Mouse (Mus musculus): ENCODE results near the gene Tnik. TPM values are rescaled to one million over a fixed set of nuclear protein-coding genes. Genes with fewer than 3 reads are reported as not detected.

Gene Tnik
- polyA plus RNA-seq, 1 experiment from 2014 or later: 13.8 TPM

GRCm38 (mm10) chr3:28529548-28529947, 266.5 kb downstream of the Tnik start:
- no peak for ATAC-seq (ENCODE audit: insufficient number of reproducible peaks, insufficient read depth, low FRiP score, low TSS enrichment, low read depth)
- no peaks in the 10 kb centered on the region for H3K36me3 ChIP-seq
- no peak overlapping the region for H3K4me3 ChIP-seq
- WGBS: 88% methylated on average over 4 of the region's 4 CpGs
- no peaks in the 10 kb centered on the region for H3K9me3 ChIP-seq
- H3K27me3 ChIP-seq: no peaks in the 10 kb centered on the region
- no peaks in the 10 kb centered on the region for H3K4me1 ChIP-seq
- no peak overlapping the region for H3K9ac ChIP-seq
- no peak overlapping the region for H3K27ac ChIP-seq
- H3K4me2 ChIP-seq: no peak overlapping the region

GRCm38 (mm10) chr3:28531294-28531956, 268.4 kb downstream of the Tnik start:
- H3K4me3 ChIP-seq: peak overlapping the region; percentile 24; the same call in 1 of the 2 replicates
- no peaks in the 10 kb centered on the region for H3K36me3 ChIP-seq
- H3K27me3 ChIP-seq: no peaks in the 10 kb centered on the region
- ATAC-seq (ENCODE audit: insufficient number of reproducible peaks, insufficient read depth, low FRiP score, low TSS enrichment, low read depth): no peak
- H3K9me3 ChIP-seq: no peaks in the 10 kb centered on the region
- H3K9ac ChIP-seq: no peak overlapping the region
- H3K27ac ChIP-seq: no peak overlapping the region
- H3K4me1 ChIP-seq: no peaks in the 10 kb centered on the region
- WGBS: 72% methylated on average over 15 of the region's 15 CpGs
- peak overlapping the region; percentile 31 for H3K4me2 ChIP-seq

GRCm38 (mm10) chr3:28532666-28533065, 269.7 kb downstream of the Tnik start:
- WGBS: 92% methylated on average over 7 of the region's 7 CpGs
- Histone ChIP-seq H3K4me2 (no peak overlapping the region), H3K9ac (no peak overlapping the region), H3K27me3 (no peaks in the 10 kb centered on the region), H3K4me3 (no peak overlapping the region), H3K36me3 (no peaks in the 10 kb centered on the region), H3K27ac (no peak overlapping the region), H3K4me1 (no peaks in the 10 kb centered on the region), H3K9me3 (no peaks in the 10 kb centered on the region)
- no peak for ATAC-seq (ENCODE audit: insufficient number of reproducible peaks, insufficient read depth, low FRiP score, low TSS enrichment, low read depth)

- Histone ChIP-seq H3K4me3 (no peak overlapping the region), H3K9me3 (no peaks in the 10 kb centered on the region), H3K9ac (no peak overlapping the region), H3K4me1 (no peaks in the 10 kb centered on the region), H3K36me3 (no peaks in the 10 kb centered on the region), H3K4me2 (no peak overlapping the region), H3K27ac (no peak overlapping the region), H3K27me3 (no peaks in the 10 kb centered on the region)
- no peak for ATAC-seq (ENCODE audit: insufficient number of reproducible peaks, insufficient read depth, low FRiP score, low TSS enrichment, low read depth)
- 87% methylated on average over 5 of the region's 5 CpGs for WGBS
These were observed 277.1 kb downstream of the Tnik start for GRCm38 (mm10) chr3:28540121-28540520.

GRCm38 (mm10) chr3:28542941-28543340, 279.9 kb downstream of the Tnik start:
- ATAC-seq (ENCODE audit: insufficient number of reproducible peaks, insufficient read depth, low FRiP score, low TSS enrichment, low read depth): no peak
- 88% methylated on average over 3 of the region's 3 CpGs for WGBS
- Histone ChIP-seq H3K36me3 (no peaks in the 10 kb centered on the region), H3K27me3 (no peaks in the 10 kb centered on the region), H3K27ac (no peak overlapping the region), H3K4me3 (no peak overlapping the region), H3K4me2 (no peak overlapping the region), H3K9ac (no peak overlapping the region), H3K9me3 (no peaks in the 10 kb centered on the region), H3K4me1 (no peaks in the 10 kb centered on the region)

- 81% methylated on average over 10 of the region's 10 CpGs for WGBS
- Histone ChIP-seq H3K4me2 (no peak overlapping the region), H3K4me3 (no peak overlapping the region), H3K27me3 (no peaks in the 10 kb centered on the region), H3K36me3 (no peaks in the 10 kb centered on the region), H3K4me1 (no peaks in the 10 kb centered on the region), H3K9ac (no peak overlapping the region), H3K27ac (no peak overlapping the region), H3K9me3 (no peaks in the 10 kb centered on the region)
- no peak for ATAC-seq (ENCODE audit: insufficient number of reproducible peaks, insufficient read depth, low FRiP score, low TSS enrichment, low read depth)
These were observed 280.5 kb downstream of the Tnik start for GRCm38 (mm10) chr3:28543380-28543984.

- H3K27ac ChIP-seq: no peak overlapping the region
- H3K36me3 ChIP-seq: no peaks in the 10 kb centered on the region
- no peak overlapping the region for H3K9ac ChIP-seq
- 63% methylated on average over 11 of the region's 11 CpGs for WGBS
- no peaks in the 10 kb centered on the region for H3K27me3 ChIP-seq
- H3K4me2 ChIP-seq: no peak overlapping the region
- ATAC-seq (ENCODE audit: insufficient number of reproducible peaks, insufficient read depth, low FRiP score, low TSS enrichment, low read depth): no peak
- no peak overlapping the region for H3K4me3 ChIP-seq
- H3K4me1 ChIP-seq: peaks cover 4% of the 10 kb centered on the region
- no peaks in the 10 kb centered on the region for H3K9me3 ChIP-seq
These were observed 281.4 kb downstream of the Tnik start for GRCm38 (mm10) chr3:28544345-28544869.

- ATAC-seq (ENCODE audit: insufficient number of reproducible peaks, insufficient read depth, low FRiP score, low TSS enrichment, low read depth): no peak
- no peak overlapping the region for H3K4me3 ChIP-seq
- no peak overlapping the region for H3K4me2 ChIP-seq
- H3K27me3 ChIP-seq: no peaks in the 10 kb centered on the region
- 64% methylated on average over 10 of the region's 10 CpGs for WGBS
- peaks cover 5% of the 10 kb centered on the region for H3K4me1 ChIP-seq
- H3K9me3 ChIP-seq: no peaks in the 10 kb centered on the region
- no peak overlapping the region for H3K9ac ChIP-seq
- no peaks in the 10 kb centered on the region for H3K36me3 ChIP-seq
- H3K27ac ChIP-seq: no peak overlapping the region
These were observed 285.1 kb downstream of the Tnik start for GRCm38 (mm10) chr3:28547965-28548730.

GRCm38 (mm10) chr3:28549391-28549790, 286.4 kb downstream of the Tnik start:
- 47% methylated on average over 6 of the region's 6 CpGs for WGBS

GRCm38 (mm10) chr3:28550497-28551093, 287.6 kb downstream of the Tnik start:
- no peak overlapping the region for H3K27ac ChIP-seq
- no peaks in the 10 kb centered on the region for H3K36me3 ChIP-seq
- H3K27me3 ChIP-seq: no peaks in the 10 kb centered on the region
- H3K4me2 ChIP-seq: no peak overlapping the region
- H3K4me1 ChIP-seq: peaks cover 18% of the 10 kb centered on the region
- ATAC-seq (ENCODE audit: insufficient number of reproducible peaks, insufficient read depth, low FRiP score, low TSS enrichment, low read depth): no peak
- no peak overlapping the region for H3K4me3 ChIP-seq
- 61% methylated on average over 6 of the region's 6 CpGs for WGBS
- no peaks in the 10 kb centered on the region for H3K9me3 ChIP-seq
- no peak overlapping the region for H3K9ac ChIP-seq

More at GRCm38 (mm10) chr3:28549391-28549790, 286.4 kb downstream of the Tnik start:
- no peaks in the 10 kb centered on the region for H3K36me3 ChIP-seq
- ATAC-seq (ENCODE audit: insufficient number of reproducible peaks, insufficient read depth, low FRiP score, low TSS enrichment, low read depth): no peak
- H3K4me3 ChIP-seq: no peak overlapping the region
- H3K4me1 ChIP-seq: peaks cover 8% of the 10 kb centered on the region
- H3K9me3 ChIP-seq: no peaks in the 10 kb centered on the region
- H3K27ac ChIP-seq: no peak overlapping the region
- no peaks in the 10 kb centered on the region for H3K27me3 ChIP-seq
- H3K9ac ChIP-seq: no peak overlapping the region
- no peak overlapping the region for H3K4me2 ChIP-seq

GRCm38 (mm10) chr3:28551756-28552155, 288.7 kb downstream of the Tnik start:
- no peak for ATAC-seq (ENCODE audit: insufficient number of reproducible peaks, insufficient read depth, low FRiP score, low TSS enrichment, low read depth)
- Histone ChIP-seq H3K27me3 (no peaks in the 10 kb centered on the region), H3K4me3 (no peak overlapping the region), H3K9me3 (no peaks in the 10 kb centered on the region), H3K36me3 (no peaks in the 10 kb centered on the region), H3K4me1 (peaks cover 21% of the 10 kb centered on the region), H3K4me2 (no peak overlapping the region), H3K27ac (no peak overlapping the region), H3K9ac (no peak overlapping the region)
- 79% methylated on average over 1 of the region's 1 CpGs for WGBS
